Mouse (Mus musculus) stomach, embryonic 16.5 days (tissue): Measurements from ENCODE around the gene Adora2a. TPM values are rescaled to one million over a fixed set of nuclear protein-coding genes. Genes with fewer than 3 reads are reported as not detected.

ENCODE experiments used
- ATAC-seq: fragments of 200-750 bp; cut with Nextera tagmentation; 2 replicates; pipeline ENCODE4 v1.8.0; 2017; ENCODE audit warnings: moderate number of reproducible peaks, moderate TSS enrichment; ENCODE audit not compliant: insufficient read depth, low FRiP score
- H3K27ac ChIP-seq: fragments of 300-500 bp; sonication (generic); 2 replicates; pipeline ENCODE4 v1.5.1; 2014; ENCODE audit warnings: low read length
- H3K27me3 ChIP-seq: fragments of 300-500 bp; sonication (generic); 2 replicates; pipeline ENCODE4 v1.6.1; 2014; ENCODE audit warnings: low read length, control low read depth, mixed read lengths; ENCODE audit not compliant: control insufficient read depth, insufficient read depth
- H3K36me3 ChIP-seq: fragments of 300-500 bp; sonication (generic); 2 replicates; pipeline ENCODE4 v1.6.1; 2014; ENCODE audit warnings: low read length; ENCODE audit not compliant: control insufficient read depth, insufficient read depth
- H3K4me1 ChIP-seq: fragments of 300-500 bp; sonication (generic); 2 replicates; pipeline ENCODE4 v1.6.1; 2014; ENCODE audit warnings: low read length, control low read depth, mixed read lengths; ENCODE audit not compliant: control insufficient read depth, insufficient read depth
- H3K4me2 ChIP-seq: fragments of 300-500 bp; sonication (generic); 2 replicates; pipeline ENCODE4 v1.6.1; 2014; ENCODE audit warnings: low read depth, low read length, mixed read lengths
- H3K4me3 ChIP-seq: fragments of 300-500 bp; sonication (generic); replicated peaks from 2 replicates; pipeline ENCODE4 v1.5.1; 2014; ENCODE audit warnings: mild to moderate bottlenecking, low read length
- H3K9ac ChIP-seq: fragments of 300-500 bp; sonication (generic); 2 replicates; pipeline ENCODE4 v1.6.1; 2014; ENCODE audit warnings: low read length
- H3K9me3 ChIP-seq: fragments of 300-500 bp; sonication (generic); replicated peaks from 2 replicates; pipeline ENCODE4 v1.6.1; 2016; ENCODE audit warnings: low read length, control low read depth; ENCODE audit not compliant: control insufficient read depth
- WGBS: fragments of 180-500 bp; shearing (Covaris S2); extraction: QIAGEN DNeasy Blood & Tissue Kit; methylation state at CpG from one replicate; pipeline ENCODE4 v1.1.7; 2014; 5-methylcytosine and 5-hydroxymethylcytosine counted together
- polyA plus RNA-seq: library from polyadenylated mRNA; unstranded; fragments of >200 nt; fragmentation: Nextera tagmentation; extraction: Ambion mirVana; gene quantifications from 2 replicates; pipeline ENCODE4 v1.2.1, GENCODE M21; 2015

Gene Adora2a
- polyA plus RNA-seq, 1 experiment from 2014 or later: 3.0 TPM

DNA sequence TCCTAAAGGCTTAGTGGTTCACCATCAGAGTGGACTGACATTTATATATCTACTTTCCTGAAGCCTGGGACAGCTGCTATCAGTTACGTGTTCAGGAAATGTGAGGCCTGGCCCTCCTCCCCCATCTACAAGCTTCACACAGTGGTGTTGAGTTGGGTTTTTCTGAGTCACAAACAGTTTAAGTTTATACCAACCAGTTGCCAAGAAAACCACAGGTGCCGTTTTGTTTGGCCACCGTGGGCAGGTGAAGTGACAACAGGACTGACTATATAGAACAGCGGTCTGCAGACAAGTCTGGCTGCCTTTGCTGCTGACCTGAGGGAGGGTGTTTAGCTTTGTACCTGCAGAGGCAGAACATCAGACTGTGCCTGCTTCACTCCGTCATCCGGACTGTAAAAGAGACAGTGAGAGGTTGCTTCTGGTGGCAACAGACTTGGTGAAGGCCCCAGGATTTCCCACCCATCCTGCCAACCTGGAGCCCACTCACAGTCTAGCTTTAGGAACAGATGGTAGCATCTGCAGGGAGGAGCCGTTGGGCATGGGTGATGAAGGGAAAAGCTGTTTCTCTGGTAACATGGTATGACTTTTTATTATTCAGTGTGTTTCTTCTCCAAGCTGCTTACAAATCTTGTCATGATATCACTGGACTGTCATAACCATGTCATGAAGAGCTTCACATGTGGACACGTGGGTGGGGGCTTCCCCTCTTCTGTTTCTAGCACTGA lies 13.2 kb upstream of the Adora2a start:
- Histone ChIP-seq H3K36me3 (no peaks in the 10 kb centered on the region; the same call in 1 of the 2 replicates), H3K4me3 (no peak overlapping the region), H3K27me3 (no peaks in the 10 kb centered on the region), H3K27ac (no peak overlapping the region), H3K4me2 (no peak overlapping the region), H3K4me1 (0 out of 2 replicates have a peak, but pooled peaks cover 3% of the 10 kb centered on the region), H3K9ac (no peak overlapping the region), H3K9me3 (no peaks in the 10 kb centered on the region)
- 77% methylated on average over 8 of the region's 8 CpGs for WGBS
- ATAC-seq: no peak

DNA sequence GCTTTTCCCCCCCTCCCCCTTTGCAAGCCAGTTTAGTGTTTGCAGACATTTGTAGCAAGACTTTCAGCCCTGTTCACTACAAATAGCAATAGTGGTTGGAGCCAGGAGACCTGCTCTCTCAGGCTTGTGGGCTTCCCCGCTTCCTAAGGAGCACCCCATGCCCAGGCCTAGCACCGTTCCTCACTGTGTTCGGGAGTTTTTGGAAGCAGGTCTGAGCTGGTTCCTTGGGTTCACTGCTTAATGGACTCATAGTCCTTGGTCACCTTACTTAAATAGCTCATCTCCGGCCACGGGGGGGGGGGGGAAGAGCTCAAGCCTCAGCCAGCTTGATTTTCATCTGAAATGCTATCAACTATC lies 12.7 kb upstream of the Adora2a start:
- H3K27ac ChIP-seq: peak overlapping the region; percentile 34; the same call in 1 of the 2 replicates
- no peak for ATAC-seq

DNA sequence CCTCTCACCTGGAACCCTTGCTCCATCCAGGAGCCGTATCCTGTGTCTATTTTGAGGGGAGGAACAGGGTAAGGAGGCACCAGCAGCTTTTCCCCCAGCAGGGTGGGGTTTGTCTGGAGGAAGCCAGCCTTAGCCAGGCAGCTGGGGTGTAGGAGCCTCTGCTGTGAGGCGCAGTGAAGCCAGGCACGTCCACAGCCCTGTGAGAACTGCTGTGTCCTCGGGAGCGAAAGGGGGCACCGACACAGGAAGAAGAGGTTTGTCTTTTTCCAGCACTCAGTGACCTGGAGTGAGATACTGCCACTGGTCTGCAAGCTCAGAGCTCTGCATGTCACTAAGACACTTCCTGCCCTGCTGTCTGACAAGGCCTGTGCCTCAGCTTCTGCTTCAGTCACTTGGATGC lies 12.3 kb upstream of the Adora2a start:
- Histone ChIP-seq H3K4me2 (no peak overlapping the region), H3K4me3 (no peak overlapping the region), H3K27ac (peak overlapping the region; percentile 34; the same call in 1 of the 2 replicates), H3K27me3 (no peaks in the 10 kb centered on the region), H3K9me3 (no peaks in the 10 kb centered on the region), H3K36me3 (peaks cover under 1% of the 10 kb centered on the region; the same call in 1 of the 2 replicates), H3K9ac (no peak overlapping the region), H3K4me1 (0 out of 2 replicates have a peak, but pooled peaks cover 3% of the 10 kb centered on the region)
- no peak for ATAC-seq
- 73% methylated on average over 6 of the region's 6 CpGs for WGBS

More for the DNA sequence above, 12.7 kb upstream of the Adora2a start:
- Histone ChIP-seq H3K27me3 (no peaks in the 10 kb centered on the region), H3K9me3 (no peaks in the 10 kb centered on the region), H3K9ac (no peak overlapping the region), H3K4me1 (0 out of 2 replicates have a peak, but pooled peaks cover 3% of the 10 kb centered on the region), H3K36me3 (no peaks in the 10 kb centered on the region; the same call in 1 of the 2 replicates), H3K4me2 (no peak overlapping the region), H3K4me3 (no peak overlapping the region)
- 87% methylated on average over 5 of the region's 5 CpGs for WGBS

DNA sequence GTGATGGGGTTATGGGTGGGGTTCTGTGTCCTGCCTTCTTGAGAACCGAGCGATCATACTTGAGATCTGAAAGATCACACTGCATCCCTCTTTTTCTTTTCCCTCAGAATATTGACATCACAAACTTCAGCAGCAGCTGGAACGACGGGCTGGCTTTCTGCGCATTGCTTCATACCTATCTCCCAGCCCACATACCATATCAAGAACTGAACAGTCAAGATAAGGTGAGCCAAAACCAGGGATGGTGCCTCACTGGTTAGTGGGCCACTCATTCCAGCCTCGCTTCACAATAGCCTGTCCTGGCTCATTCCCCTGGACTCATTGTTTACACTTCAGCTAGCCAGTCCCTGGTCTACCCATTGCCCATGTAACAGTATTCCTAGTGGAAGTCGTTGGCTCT lies 9.5 kb upstream of the Adora2a start:
- H3K4me2 ChIP-seq: no peak overlapping the region
- ATAC-seq: no peak
- H3K27ac ChIP-seq: no peak overlapping the region
- WGBS: 88% methylated on average over 7 of the region's 7 CpGs
- no peak overlapping the region for H3K4me3 ChIP-seq
- H3K9me3 ChIP-seq: no peaks in the 10 kb centered on the region
- no peaks in the 10 kb centered on the region for H3K27me3 ChIP-seq
- no peak overlapping the region for H3K9ac ChIP-seq
- no peaks in the 10 kb centered on the region for H3K4me1 ChIP-seq
- H3K36me3 ChIP-seq: peaks cover 6% of the 10 kb centered on the region; the same call in 1 of the 2 replicates

DNA sequence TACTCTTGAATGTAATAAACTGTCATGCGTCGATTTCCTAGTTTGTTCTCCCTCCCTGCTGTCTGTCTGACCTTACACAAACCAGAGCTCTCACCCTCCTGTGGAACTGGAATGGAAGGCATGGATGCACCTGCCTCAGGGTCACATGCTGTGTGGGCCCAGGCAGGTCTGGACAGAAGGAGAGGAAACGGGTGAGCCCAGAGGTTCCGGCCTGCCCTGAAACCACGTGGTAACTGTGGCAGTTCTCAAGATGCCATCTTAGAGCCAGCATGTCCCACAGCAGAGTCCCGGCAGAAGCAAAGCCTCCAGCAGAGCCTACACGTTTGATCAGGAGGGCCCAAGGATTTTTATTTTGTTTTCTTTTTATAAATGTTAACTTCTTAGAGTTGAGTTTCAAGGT lies 4.3 kb upstream of the Adora2a start:
- ATAC-seq: no peak
- Histone ChIP-seq H3K4me2 (no peak overlapping the region), H3K4me3 (no peak overlapping the region), H3K9me3 (no peaks in the 10 kb centered on the region), H3K36me3 (0 out of 2 replicates have a peak, but pooled peaks cover 6% of the 10 kb centered on the region), H3K4me1 (peaks cover 11% of the 10 kb centered on the region; the same call in 1 of the 2 replicates), H3K27ac (no peak overlapping the region), H3K27me3 (0 out of 2 replicates have a peak, but pooled peaks cover 2% of the 10 kb centered on the region), H3K9ac (no peak overlapping the region)
- WGBS: 73% methylated on average over 7 of the region's 7 CpGs

DNA sequence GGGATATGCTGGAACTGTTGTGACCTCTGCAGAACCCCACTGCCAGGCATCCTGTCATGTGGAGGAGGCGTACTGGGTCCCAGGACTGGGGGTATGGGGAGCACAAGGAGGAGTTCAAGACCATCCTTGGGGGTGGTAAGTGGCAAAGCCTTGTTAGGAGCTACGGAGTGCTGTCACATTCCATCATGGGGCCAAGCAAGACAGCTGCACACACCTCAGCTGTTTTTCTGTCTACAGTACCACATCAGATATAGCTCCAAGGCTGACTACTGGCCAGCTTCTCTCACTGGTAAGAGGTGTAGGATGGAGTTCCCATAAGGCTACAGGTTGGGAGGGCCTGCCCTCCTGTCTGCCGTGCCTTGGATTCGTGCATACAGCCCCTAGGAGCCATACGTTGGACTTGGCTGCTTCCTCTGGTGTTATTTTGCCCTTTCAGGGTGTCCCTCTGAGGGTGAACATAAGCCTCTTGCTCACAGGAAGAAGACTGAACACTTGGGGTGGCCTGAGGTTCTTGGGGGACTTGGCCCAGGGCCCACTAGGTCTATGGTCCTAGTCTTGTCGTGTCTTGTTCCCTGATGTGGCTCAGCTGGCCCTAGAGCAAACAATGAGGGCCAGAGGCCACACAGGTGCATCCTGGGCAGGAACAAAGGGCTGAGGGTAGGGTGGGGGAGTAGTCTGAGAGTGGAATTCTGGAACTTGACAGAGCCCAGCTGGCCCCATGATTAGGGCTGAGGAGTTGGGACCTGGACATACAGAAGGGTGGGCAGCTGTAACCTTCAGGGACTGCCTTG lies 2.3 kb upstream of the Adora2a start:
- H3K27ac ChIP-seq: no peak overlapping the region

DNA sequence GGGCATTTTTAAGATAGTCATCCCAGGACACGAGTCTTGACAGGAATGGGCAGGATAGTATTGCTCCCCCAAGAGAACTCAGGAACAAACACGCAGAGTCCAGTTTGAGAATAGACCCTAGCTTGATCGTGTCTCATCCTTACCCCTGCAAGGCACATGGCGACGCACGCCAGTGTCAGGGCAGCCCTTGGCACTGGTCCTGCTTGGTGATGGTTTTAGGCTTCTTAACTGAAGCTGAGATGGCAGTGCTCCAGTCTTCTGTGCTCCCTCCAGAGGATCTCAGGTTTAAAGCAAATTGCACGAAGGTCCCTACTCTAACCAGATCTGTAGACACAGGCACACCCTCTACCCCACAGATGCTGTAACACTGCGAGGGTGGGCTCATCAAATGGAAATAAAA lies 921 bp upstream of the Adora2a start:
- H3K9me3 ChIP-seq: no peaks in the 10 kb centered on the region
- no peak for ATAC-seq
- no peak overlapping the region for H3K27ac ChIP-seq
- no peak overlapping the region for H3K9ac ChIP-seq
- H3K4me1 ChIP-seq: peaks cover 12% of the 10 kb centered on the region; the same call in 1 of the 2 replicates
- H3K4me3 ChIP-seq: no peak overlapping the region
- peaks cover 21% of the 10 kb centered on the region for H3K27me3 ChIP-seq
- WGBS: 72% methylated on average over 8 of the region's 8 CpGs
- H3K36me3 ChIP-seq: no peaks in the 10 kb centered on the region
- no peak overlapping the region for H3K4me2 ChIP-seq

More for the DNA sequence above, 2.3 kb upstream of the Adora2a start:
- no peak overlapping the region for H3K4me2 ChIP-seq
- H3K4me3 ChIP-seq: no peak overlapping the region
- H3K9me3 ChIP-seq: no peaks in the 10 kb centered on the region
- no peak overlapping the region for H3K9ac ChIP-seq
- 0 out of 2 replicates have a peak, but pooled peaks cover 6% of the 10 kb centered on the region for H3K36me3 ChIP-seq
- H3K27me3 ChIP-seq: peaks cover 20% of the 10 kb centered on the region
- ATAC-seq: peak; percentile 22; the same call in 1 of the 2 replicates
- 46% methylated on average over 6 of the region's 6 CpGs for WGBS
- peaks cover 12% of the 10 kb centered on the region; the same call in 1 of the 2 replicates for H3K4me1 ChIP-seq

DNA sequence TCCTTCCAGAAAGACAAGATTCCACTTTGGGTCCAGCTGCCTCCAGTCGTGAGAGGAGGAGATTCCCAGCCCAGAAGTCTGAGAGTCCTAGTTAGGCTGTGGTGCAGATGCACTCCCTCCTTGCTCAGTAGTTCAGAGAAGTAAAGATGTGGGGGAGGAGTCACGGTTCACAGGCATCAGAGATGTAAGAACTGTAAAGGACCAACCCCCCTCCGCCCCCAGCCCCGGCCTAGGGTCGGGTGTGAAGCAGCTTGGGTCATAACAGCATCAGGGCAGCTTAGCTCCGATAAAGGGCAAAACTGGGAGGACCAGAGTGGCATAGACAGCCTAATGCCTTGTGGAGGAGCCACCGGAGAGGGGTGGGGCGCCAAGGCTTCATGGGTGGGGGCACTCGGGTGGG lies 205 bp upstream of the Adora2a start:
- H3K4me2 ChIP-seq: peak overlapping the region; percentile 79
- H3K27me3 ChIP-seq: peaks cover 21% of the 10 kb centered on the region
- H3K9me3 ChIP-seq: no peaks in the 10 kb centered on the region
- H3K9ac ChIP-seq: peak overlapping the region; percentile 71
- ATAC-seq: peak; percentile 11; the same call in 1 of the 2 replicates
- no peaks in the 10 kb centered on the region for H3K36me3 ChIP-seq
- peaks cover 12% of the 10 kb centered on the region; the same call in 1 of the 2 replicates for H3K4me1 ChIP-seq
- H3K4me3 ChIP-seq: peak overlapping the region; percentile 56
- 7% methylated on average over 9 of the region's 9 CpGs for WGBS
- no peak overlapping the region for H3K27ac ChIP-seq
